In the genomic region with DNA sequence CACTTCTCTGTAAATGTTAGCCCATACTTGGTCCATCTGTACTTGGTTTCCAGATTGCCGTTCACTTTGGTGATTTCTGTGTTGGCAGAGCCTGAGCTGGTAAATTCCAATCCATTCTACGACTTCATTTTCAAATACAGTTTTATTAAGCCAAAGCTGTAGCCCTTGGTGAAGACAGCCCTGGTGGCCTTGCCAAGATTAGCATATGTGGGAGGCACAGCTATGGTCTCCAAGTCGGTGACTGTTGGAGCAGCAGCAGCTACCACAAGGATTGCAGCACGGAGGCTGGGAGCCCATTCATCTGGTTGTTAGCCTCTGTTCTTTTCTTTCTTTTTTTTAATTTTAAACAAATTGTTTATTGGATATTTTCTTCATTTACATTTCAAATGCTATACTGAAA, we compare ENCODE assay signal across 30 mouse cellular contexts.
DNase-seq lines count a peak whose midpoint lies in the region; ATAC-seq lines count a peak whose summit lies in the region.
"Had no signal": no experiment of that assay in that cellular context is flagged by ENCODE, and none has a peak within 500 bp of the region (broad histone marks: within the 10 kb centered on the region; RNA-seq: fewer than 3 reads in every experiment).

No protein-coding gene starts in this region.

- H3K9ac ChIP-seq in midbrain, embryonic 14.5 days (replicated peaks; ENCODE audit: low read length), result no peak overlapping the region
- H3K9ac ChIP-seq: embryonic facial prominence, embryonic 13.5 days; forebrain, embryonic 12.5 days; forebrain, embryonic 15.5 days; heart, embryonic 12.5 days; heart, embryonic 15.5 days; hindbrain, embryonic 14.5 days had no signal

- no peaks in the 10 kb centered on the region for H3K27me3 ChIP-seq in embryonic facial prominence, embryonic 10.5 days (replicated peaks; ENCODE audit: low read depth, poor library complexity, severe bottlenecking)
- no peaks in the 10 kb centered on the region for H3K27me3 ChIP-seq in midbrain, embryonic 14.5 days (ENCODE audit: control insufficient read depth, insufficient read depth, low read length)
- H3K27me3 ChIP-seq: CH12.LX; embryonic facial prominence, embryonic 13.5 days; forebrain, embryonic 12.5 days; forebrain, embryonic 15.5 days; heart, embryonic 12.5 days; heart, embryonic 15.5 days had no signal

- H3K4me3 ChIP-seq in embryonic facial prominence, embryonic 10.5 days, result no peak overlapping the region
- no peak overlapping the region for H3K4me3 ChIP-seq in midbrain, embryonic 14.5 days (replicated peaks; ENCODE audit: low read depth, low read length)
- H3K4me3 ChIP-seq: embryonic facial prominence, embryonic 13.5 days; erythroblast, embryonic 14.5 days; forebrain, embryonic 12.5 days; forebrain, embryonic 15.5 days; gastrocnemius, adult 2 months; heart, embryonic 12.5 days; heart, embryonic 15.5 days had no signal

- H3K4me2 ChIP-seq in midbrain, embryonic 14.5 days (ENCODE audit: low read length), result no peak overlapping the region
- H3K4me2 ChIP-seq: embryonic facial prominence, embryonic 13.5 days; forebrain, embryonic 12.5 days; forebrain, embryonic 15.5 days; heart, embryonic 12.5 days; heart, embryonic 15.5 days; hindbrain, embryonic 14.5 days had no signal

- 91% methylated on average over 4 of the region's 4 CpGs for WGBS in embryonic facial prominence, embryonic 10.5 days
- 91% methylated on average over 4 of the region's 4 CpGs for WGBS in midbrain, embryonic 14.5 days

- no peak for ATAC-seq in midbrain, embryonic 14.5 days (ENCODE audit: low FRiP score, low TSS enrichment)
- ATAC-seq: forebrain, embryonic 15.5 days; hindbrain, postnatal 0 days; Patski had no signal

- H3K36me3 ChIP-seq in embryonic facial prominence, embryonic 10.5 days (replicated peaks), result no peaks in the 10 kb centered on the region
- no peaks in the 10 kb centered on the region for H3K36me3 ChIP-seq in midbrain, embryonic 14.5 days (ENCODE audit: control insufficient read depth, insufficient read depth, low read length)
- H3K36me3 ChIP-seq: embryonic facial prominence, embryonic 13.5 days; forebrain, embryonic 12.5 days; forebrain, embryonic 15.5 days; G1E; heart, embryonic 12.5 days; heart, embryonic 15.5 days had no signal

- H3K9me3 ChIP-seq in embryonic facial prominence, embryonic 10.5 days, result no peaks in the 10 kb centered on the region
- H3K9me3 ChIP-seq in midbrain, embryonic 14.5 days (ENCODE audit: control insufficient read depth, low read length), result no peaks in the 10 kb centered on the region
- H3K9me3 ChIP-seq: embryonic facial prominence, embryonic 13.5 days; forebrain, embryonic 12.5 days; forebrain, embryonic 15.5 days; G1E; heart, embryonic 12.5 days; heart, embryonic 15.5 days had no signal

- H3K4me1 ChIP-seq in embryonic facial prominence, embryonic 10.5 days, result no peaks in the 10 kb centered on the region
- no peaks in the 10 kb centered on the region for H3K4me1 ChIP-seq in midbrain, embryonic 14.5 days (ENCODE audit: control insufficient read depth, insufficient read depth, low read length)
- H3K4me1 ChIP-seq: embryonic facial prominence, embryonic 13.5 days; forebrain, embryonic 12.5 days; forebrain, embryonic 15.5 days; heart, embryonic 12.5 days; heart, embryonic 15.5 days had no signal

- H3K27ac ChIP-seq in embryonic facial prominence, embryonic 10.5 days (replicated peaks), result no peak overlapping the region
- H3K27ac ChIP-seq in midbrain, embryonic 14.5 days (replicated peaks; ENCODE audit: low read depth, low read length), result no peak overlapping the region
- H3K27ac ChIP-seq: embryonic facial prominence, embryonic 13.5 days; forebrain, embryonic 12.5 days; forebrain, embryonic 15.5 days; gastrocnemius, adult 2 months; heart, embryonic 15.5 days; hindbrain, embryonic 14.5 days; hindbrain, postnatal 0 days had no signal

- peak; percentile 31 for DNase-seq in layer of hippocampus, adult 11-12 months (ENCODE audit: low spot score)
- no peak for DNase-seq in layer of hippocampus, postnatal 10 days (ENCODE audit: low spot score in 2 of 2)
- DNase-seq in right cerebral cortex, adult 18-20 months, result peak; percentile 49
- DNase-seq in right cerebral cortex, postnatal 4 days, result no peak
- peak; percentile 52 for DNase-seq in layer of hippocampus, adult 9-11 months
- DNase-seq in embryonic facial prominence, embryonic 10.5 days (ENCODE audit: low spot score), result no peak
- DNase-seq in midbrain, embryonic 14.5 days, result no peak
- DNase-seq: adrenal gland, postnatal 10 days; adrenal gland, postnatal 36 days; B cell, adult 2 months; cerebellum, adult 11 months; cerebellum, adult 2 months; cerebellum, adult 9-11 months; cerebellum, postnatal 25 days; gastrocnemius, adult 2 months; gastrocnemius, postnatal 14 days; heart, adult 11 months; heart, postnatal 10 days; heart, postnatal 36 days had no signal

Comparison
In these comparisons a context has a peak if more than half of its experiments do, and no peak if none do; other contexts are left out.
1. DNase-seq: peak in layer of hippocampus, adult 11-12 months (single experiment), right cerebral cortex, adult 18-20 months (single experiment) and layer of hippocampus, adult 9-11 months (single experiment); none in layer of hippocampus, postnatal 10 days (0 of 2), right cerebral cortex, postnatal 4 days (single experiment), embryonic facial prominence, embryonic 10.5 days (single experiment) and midbrain, embryonic 14.5 days (single experiment).